Mouse (Mus musculus): ENCODE results near the gene Bhlha9. TPM values are rescaled to one million over a fixed set of nuclear protein-coding genes. Genes with fewer than 3 reads are reported as not detected.

Gene Bhlha9
- polyA plus RNA-seq, 1 experiment from 2014 or later, result 0.76 TPM

DNA sequence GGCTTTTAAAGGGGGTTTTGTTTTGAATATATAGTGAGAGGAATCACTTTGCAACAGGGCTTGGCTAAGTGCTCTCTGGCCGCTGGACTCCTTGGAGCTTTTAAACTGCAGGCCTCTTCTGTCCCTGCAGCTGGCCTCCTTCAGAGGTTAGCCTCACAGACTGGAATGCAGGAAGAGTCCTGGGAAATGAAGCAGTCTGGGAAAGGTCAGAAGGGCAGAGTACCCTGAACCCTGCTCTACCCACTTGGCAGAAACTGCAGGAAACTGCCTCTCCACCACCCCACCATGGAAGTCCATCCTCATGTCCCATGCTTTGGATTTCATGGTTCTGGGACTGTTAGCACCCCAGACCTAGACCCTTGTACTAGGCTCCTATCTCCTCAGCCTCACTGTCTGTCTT is 36.6 kb downstream of the Bhlha9 start:
- Histone ChIP-seq H3K9me3 (ENCODE audit: control insufficient read depth, low read length) (no peaks in the 10 kb centered on the region), H3K27me3 (ENCODE audit: control insufficient read depth, insufficient read depth, low read length) (no peaks in the 10 kb centered on the region), H3K36me3 (ENCODE audit: control insufficient read depth, insufficient read depth, low read length) (no peaks in the 10 kb centered on the region), H3K4me3 (replicated peaks; ENCODE audit: low read depth, low read length) (no peak overlapping the region), H3K4me2 (ENCODE audit: low read length) (no peak overlapping the region), H3K9ac (replicated peaks; ENCODE audit: low read length) (no peak overlapping the region), H3K27ac (replicated peaks; ENCODE audit: low read depth, low read length) (no peak overlapping the region), H3K4me1 (ENCODE audit: control insufficient read depth, insufficient read depth, low read length) (no peaks in the 10 kb centered on the region; the same call in 1 of the 2 replicates)
- WGBS, result 65% methylated on average over 1 of the region's 1 CpGs
- ATAC-seq (ENCODE audit: low FRiP score, low TSS enrichment) (no peak), DNase-seq (no peak)

DNA sequence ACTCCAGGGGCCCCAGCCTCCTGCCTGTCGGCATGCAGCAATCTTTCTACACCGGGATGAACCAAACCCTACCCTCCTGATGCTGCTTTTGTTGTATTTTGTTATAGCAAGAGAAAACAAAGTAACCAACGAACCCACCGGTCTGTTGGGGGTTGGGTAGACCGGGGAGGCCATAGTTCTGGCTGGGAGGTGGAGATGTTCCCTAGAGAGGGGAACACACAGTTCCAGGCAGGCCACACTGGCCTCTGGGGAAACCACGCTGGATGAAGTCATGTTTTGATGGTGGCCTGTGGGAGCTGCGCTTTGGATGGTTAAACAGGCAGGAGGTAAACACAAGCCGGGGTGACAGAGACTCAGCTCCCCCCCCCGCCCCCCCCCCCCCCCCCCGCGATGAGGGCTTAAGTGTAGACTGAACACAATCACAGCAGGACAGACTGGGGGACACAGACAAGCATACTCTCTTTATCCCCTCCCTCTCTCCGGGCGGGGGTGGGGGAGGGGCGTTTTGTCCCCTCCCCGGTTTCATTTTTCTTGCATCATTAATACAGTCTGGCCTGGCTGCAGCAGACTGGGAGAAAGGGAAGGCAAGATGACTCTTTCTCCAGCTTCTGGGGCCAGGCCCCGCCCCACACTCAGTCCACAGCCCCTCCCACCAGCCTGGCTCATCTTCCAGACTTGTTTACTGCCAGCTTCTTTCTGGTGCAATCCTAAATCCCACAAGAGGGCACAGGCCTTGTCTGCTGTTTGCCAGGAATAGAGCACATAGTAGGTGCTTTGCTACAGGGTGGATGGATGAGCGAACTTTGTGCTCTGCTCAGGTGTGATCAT is 37.6 kb downstream of the Bhlha9 start:
- DNase-seq, result peak; percentile 18
- Histone ChIP-seq H3K9ac (replicated peaks; ENCODE audit: low read length) (no peak overlapping the region), H3K36me3 (ENCODE audit: control insufficient read depth, insufficient read depth, low read length) (no peaks in the 10 kb centered on the region), H3K27me3 (ENCODE audit: control insufficient read depth, insufficient read depth, low read length) (no peaks in the 10 kb centered on the region), H3K4me2 (ENCODE audit: low read length) (0 out of 2 replicates have a peak overlapping the region, but pooled peaks have one; percentile 8), H3K4me3 (replicated peaks; ENCODE audit: low read depth, low read length) (no peak overlapping the region), H3K4me1 (ENCODE audit: control insufficient read depth, insufficient read depth, low read length) (no peaks in the 10 kb centered on the region; the same call in 1 of the 2 replicates), H3K9me3 (ENCODE audit: control insufficient read depth, low read length) (no peaks in the 10 kb centered on the region), H3K27ac (replicated peaks; ENCODE audit: low read depth, low read length) (no peak overlapping the region)
- WGBS, result 28% methylated on average over 14 of the region's 17 CpGs
- no peak for ATAC-seq (ENCODE audit: low FRiP score, low TSS enrichment)

GRCm38 (mm10) chr11:76717000-76717399 is 44.7 kb downstream of the Bhlha9 start:
- H3K4me1 ChIP-seq (ENCODE audit: control insufficient read depth, insufficient read depth, low read length), result no peaks in the 10 kb centered on the region
- no peaks in the 10 kb centered on the region for H3K27me3 ChIP-seq (ENCODE audit: control insufficient read depth, insufficient read depth, low read length)
- no peak overlapping the region for H3K4me3 ChIP-seq (replicated peaks; ENCODE audit: low read depth, low read length)
- no peak overlapping the region for H3K9ac ChIP-seq (replicated peaks; ENCODE audit: low read length)
- H3K27ac ChIP-seq (replicated peaks; ENCODE audit: low read depth, low read length), result no peak overlapping the region
- no peaks in the 10 kb centered on the region for H3K9me3 ChIP-seq (ENCODE audit: control insufficient read depth, low read length)
- no peak for DNase-seq
- WGBS, result 80% methylated on average over 4 of the region's 4 CpGs
- H3K36me3 ChIP-seq (ENCODE audit: control insufficient read depth, insufficient read depth, low read length), result no peaks in the 10 kb centered on the region
- ATAC-seq (ENCODE audit: low FRiP score, low TSS enrichment), result no peak
- no peak overlapping the region for H3K4me2 ChIP-seq (ENCODE audit: low read length)

Other genes starting within 250 kb of the Bhlha9 start
- gene Abr, start 50.2 kb upstream of the Bhlha9 start, polyA plus RNA-seq (2014; fragmentation: Nextera tagmentation; extraction: Ambion mirVana), result 102 and 136 TPM in 2 replicates
- gene Trarg1, start 7.3 kb downstream of the Bhlha9 start, polyA plus RNA-seq (2014; fragmentation: Nextera tagmentation; extraction: Ambion mirVana), result 0.11 and 0.26 TPM in 2 replicates
- gene Gosr1, start 91.1 kb downstream of the Bhlha9 start, polyA plus RNA-seq (2014; fragmentation: Nextera tagmentation; extraction: Ambion mirVana), result 26.2 and 40.8 TPM in 2 replicates
- 8.6 and 11.8 TPM in 2 replicates for gene Cpd, start 174.5 kb downstream of the Bhlha9 start, polyA plus RNA-seq (2014; fragmentation: Nextera tagmentation; extraction: Ambion mirVana)
- 0.16 TPM in 1 of 2 replicates, not detected in the other for gene Tmigd1, start 229.7 kb downstream of the Bhlha9 start, polyA plus RNA-seq (2014; fragmentation: Nextera tagmentation; extraction: Ambion mirVana)

All from midbrain, embryonic 14.5 days (tissue).